Comparison of ENCODE assay signal across 2 mouse cellular contexts in the genomic region with DNA sequence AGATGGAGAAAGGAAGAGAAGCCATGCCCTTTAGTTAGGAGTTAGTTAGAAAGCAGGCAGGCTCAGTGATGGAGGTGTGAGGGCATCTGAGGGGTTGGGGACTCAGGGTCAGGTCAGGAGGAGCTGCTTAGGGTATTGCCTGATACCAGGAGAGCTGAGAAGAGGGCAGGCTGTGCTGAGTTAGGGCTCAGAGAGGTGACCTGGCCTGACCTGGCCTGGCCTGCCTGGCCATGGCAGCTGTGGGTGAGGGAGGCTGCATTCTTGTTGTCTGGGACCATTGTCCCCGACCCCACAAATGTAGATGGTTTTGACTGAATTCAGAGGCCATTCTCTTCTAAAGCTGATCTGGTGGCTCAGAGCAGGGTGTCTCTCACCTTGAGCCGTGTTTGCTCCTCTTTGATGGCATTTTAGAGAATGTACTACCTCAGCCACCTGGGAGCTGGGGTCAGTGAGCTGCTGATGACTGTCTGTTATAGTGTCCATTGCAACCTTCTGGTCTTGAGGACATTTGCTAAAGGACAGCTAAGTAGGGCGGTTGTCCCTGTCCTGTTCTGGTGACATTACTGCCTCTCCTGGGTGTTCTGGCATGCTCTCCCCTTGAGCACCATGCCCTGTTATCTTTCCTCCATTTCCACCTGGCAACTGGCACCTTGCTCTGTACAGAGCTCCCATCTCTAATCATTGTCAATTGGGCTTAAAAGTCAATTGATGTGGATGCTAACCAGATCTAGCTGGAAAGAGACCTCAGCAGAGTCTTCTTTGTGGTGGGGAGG.
A peak's percentile ranks its signal among the peaks of the same experiment; 100 is the strongest.
TF ChIP-seq lines count a peak whose summit lies in the region.

No protein-coding gene starts in this region.

TF ChIP-seq in CH12.LX, 34 proteins besides CTCF, POLR2A, EP300 and RAD21:
- TF ChIP-seq ELF1 (IDR thresholded peaks at IDR 0.05; ENCODE audit: low read depth, low read length): no peak
- TF ChIP-seq UBTF (IDR thresholded peaks at IDR 0.05; ENCODE audit: low read depth, low read length): no peak
- no peak for TF ChIP-seq SIN3A (IDR thresholded peaks at IDR 0.05; ENCODE audit: low read length)
- TF ChIP-seq SMC3 (IDR thresholded peaks at IDR 0.05; ENCODE audit: low read depth, low read length): no peak
- TF ChIP-seq MAZ (IDR thresholded peaks at IDR 0.05; ENCODE audit: low read depth, low read length): no peak
- TF ChIP-seq E2F4 (IDR thresholded peaks at IDR 0.05; ENCODE audit: insufficient replicate concordance, low read depth, low read length): no peak
- no peak for TF ChIP-seq CHD1 (IDR thresholded peaks at IDR 0.05; ENCODE audit: low read depth, low read length)
- no peak for TF ChIP-seq ZC3H11A (IDR thresholded peaks at IDR 0.05; ENCODE audit: low read depth, low read length)
- no peak for TF ChIP-seq CHD2 (IDR thresholded peaks at IDR 0.05; ENCODE audit: low read length)
- no peak for TF ChIP-seq IRF4 (IDR thresholded peaks at IDR 0.05; ENCODE audit: low read depth, low read length)
- no peak for TF ChIP-seq NRF1 (IDR thresholded peaks at IDR 0.05; ENCODE audit: low read depth, low read length)
- no peak for TF ChIP-seq TCF12 (IDR thresholded peaks at IDR 0.05; ENCODE audit: low read depth, low read length)
- no peak for TF ChIP-seq ZNF384 (IDR thresholded peaks at IDR 0.05; ENCODE audit: low read depth, low read length)

TF ChIP-seq in MEL, 35 proteins besides CTCF, POLR2A, EP300 and RAD21:
- TF ChIP-seq ETS1 (IDR thresholded peaks at IDR 0.05; ENCODE audit: low read depth, low read length) (no peak), ZMIZ1 (IDR thresholded peaks at IDR 0.05; ENCODE audit: low read depth, low read length) (peak; percentile 15; the same call in 1 of the 2 replicates)
